Mouse (Mus musculus): Measurements from ENCODE around the gene Gp9. TPM values are rescaled to one million over a fixed set of nuclear protein-coding genes. Genes with fewer than 3 reads are reported as not detected.

Gp9 gene
- polyA plus RNA-seq, 1 experiment, result 59.4 TPM

DNA sequence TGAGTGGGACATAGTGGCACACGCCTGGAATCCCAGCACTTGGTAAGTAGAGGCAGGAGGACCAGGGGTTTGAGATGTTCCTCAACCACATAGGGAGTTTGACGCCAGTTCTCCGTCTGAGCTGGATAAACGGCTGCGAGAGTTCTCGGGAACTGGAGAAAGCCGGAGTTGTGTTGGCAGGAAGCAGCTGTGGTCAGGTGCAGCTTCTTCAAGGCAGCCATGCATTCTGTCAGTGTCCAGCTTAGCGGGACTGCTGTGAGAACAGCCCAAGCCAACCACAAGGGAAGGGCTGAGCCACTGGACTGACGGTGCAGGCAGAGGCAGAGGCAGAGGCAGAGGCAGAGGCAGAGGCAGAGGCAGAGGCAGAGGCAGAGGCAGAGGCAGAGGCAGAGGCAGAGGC, 3.0 kb upstream of the Gp9 start:
- Histone ChIP-seq H3K27ac (ENCODE audit: control insufficient read depth, insufficient read depth, low read depth, low read length, poor library complexity) (no peak overlapping the region), H3K4me3 (replicated peaks; ENCODE audit: control insufficient read depth, low read depth, low read length) (no peak overlapping the region), H3K4me1 (ENCODE audit: control insufficient read depth, insufficient read depth, low read length) (peaks cover 4% of the 10 kb centered on the region; the same call in 1 of the 2 replicates)
- TF ChIP-seq CTCF (IDR thresholded peaks at IDR 0.05; ENCODE audit: control insufficient read depth, insufficient read depth, low read length) (no peak), POLR2A (IDR thresholded peaks at IDR 0.05; ENCODE audit: borderline replicate concordance, control insufficient read depth, low read depth, low read length) (no peak)
- WGBS, result 70% methylated on average over 9 of the region's 9 CpGs

DNA sequence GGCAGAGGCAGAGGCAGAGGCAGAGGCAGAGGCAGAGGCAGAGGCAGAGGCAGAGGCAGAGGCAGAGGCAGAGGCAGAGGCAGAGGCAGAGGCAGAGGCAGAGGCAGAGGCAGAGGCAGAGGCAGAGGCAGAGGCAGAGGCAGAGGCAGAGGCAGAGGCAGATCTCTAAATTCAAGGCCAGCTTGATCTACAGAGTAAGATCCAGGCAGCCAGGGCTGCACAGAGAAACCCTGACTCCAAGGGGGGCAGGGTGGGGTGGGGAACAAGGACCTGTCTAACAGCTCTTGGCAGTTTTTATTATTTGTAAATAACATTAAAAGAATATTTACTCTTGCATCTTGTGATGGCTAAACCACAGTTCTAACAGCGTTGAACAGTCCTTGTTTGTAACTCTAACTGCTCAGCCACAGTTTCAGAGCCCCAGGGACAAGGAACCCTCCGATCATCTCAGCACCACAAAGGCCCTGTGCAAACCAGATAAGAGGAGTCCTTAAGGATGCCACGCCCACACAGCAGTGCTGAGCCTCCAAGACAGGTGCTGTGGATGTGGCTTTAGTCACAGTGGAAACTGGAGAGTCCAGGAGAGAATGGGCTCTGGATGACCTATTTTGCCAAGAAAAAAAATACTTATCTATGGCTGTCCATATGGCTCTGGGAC, 2.2 kb upstream of the Gp9 start:
- peak overlapping the region; percentile 74 for H3K27ac ChIP-seq (ENCODE audit: control insufficient read depth, insufficient read depth, low read depth, low read length, poor library complexity)
- H3K4me1 ChIP-seq (ENCODE audit: control insufficient read depth, insufficient read depth, low read length), result peaks cover 4% of the 10 kb centered on the region; the same call in 1 of the 2 replicates
- no peak overlapping the region for H3K4me3 ChIP-seq (replicated peaks; ENCODE audit: control insufficient read depth, low read depth, low read length)
- TF ChIP-seq POLR2A (IDR thresholded peaks at IDR 0.05; ENCODE audit: borderline replicate concordance, control insufficient read depth, low read depth, low read length), result no peak; the same call in 1 of the 2 replicates
- no peak for TF ChIP-seq CTCF (IDR thresholded peaks at IDR 0.05; ENCODE audit: control insufficient read depth, insufficient read depth, low read length)
- WGBS, result 24% methylated on average over 3 of the region's 3 CpGs

DNA sequence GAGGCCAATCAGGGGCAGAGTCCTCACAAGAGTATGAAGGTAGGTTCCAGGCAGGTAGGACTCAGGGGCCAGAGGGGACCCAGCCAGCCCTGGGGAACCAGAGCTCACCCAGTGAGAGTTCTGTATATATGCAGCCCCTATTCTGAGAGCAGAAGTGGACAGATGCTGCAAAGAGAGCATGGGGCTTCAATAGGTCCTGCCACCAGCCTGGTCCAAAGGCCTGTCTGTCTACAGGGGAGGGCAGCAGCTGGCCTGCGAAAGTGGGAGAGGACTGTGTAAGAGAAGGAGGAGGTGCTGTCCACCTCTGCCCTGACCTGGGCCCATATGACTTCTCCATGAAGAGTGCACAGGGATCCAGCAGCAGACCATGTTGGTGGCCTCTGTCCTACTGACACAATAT, 1.2 kb upstream of the Gp9 start:
- Histone ChIP-seq H3K4me1 (ENCODE audit: control insufficient read depth, insufficient read depth, low read length) (peaks cover 4% of the 10 kb centered on the region; the same call in 1 of the 2 replicates), H3K27ac (ENCODE audit: control insufficient read depth, insufficient read depth, low read depth, low read length, poor library complexity) (peak overlapping the region; percentile 11), H3K4me3 (replicated peaks; ENCODE audit: control insufficient read depth, low read depth, low read length) (peak overlapping the region; percentile 36)
- TF ChIP-seq CTCF (IDR thresholded peaks at IDR 0.05; ENCODE audit: control insufficient read depth, insufficient read depth, low read length) (no peak), POLR2A (IDR thresholded peaks at IDR 0.05; ENCODE audit: borderline replicate concordance, control insufficient read depth, low read depth, low read length) (no peak)
- WGBS, result 41% methylated on average over 1 of the region's 1 CpGs

DNA sequence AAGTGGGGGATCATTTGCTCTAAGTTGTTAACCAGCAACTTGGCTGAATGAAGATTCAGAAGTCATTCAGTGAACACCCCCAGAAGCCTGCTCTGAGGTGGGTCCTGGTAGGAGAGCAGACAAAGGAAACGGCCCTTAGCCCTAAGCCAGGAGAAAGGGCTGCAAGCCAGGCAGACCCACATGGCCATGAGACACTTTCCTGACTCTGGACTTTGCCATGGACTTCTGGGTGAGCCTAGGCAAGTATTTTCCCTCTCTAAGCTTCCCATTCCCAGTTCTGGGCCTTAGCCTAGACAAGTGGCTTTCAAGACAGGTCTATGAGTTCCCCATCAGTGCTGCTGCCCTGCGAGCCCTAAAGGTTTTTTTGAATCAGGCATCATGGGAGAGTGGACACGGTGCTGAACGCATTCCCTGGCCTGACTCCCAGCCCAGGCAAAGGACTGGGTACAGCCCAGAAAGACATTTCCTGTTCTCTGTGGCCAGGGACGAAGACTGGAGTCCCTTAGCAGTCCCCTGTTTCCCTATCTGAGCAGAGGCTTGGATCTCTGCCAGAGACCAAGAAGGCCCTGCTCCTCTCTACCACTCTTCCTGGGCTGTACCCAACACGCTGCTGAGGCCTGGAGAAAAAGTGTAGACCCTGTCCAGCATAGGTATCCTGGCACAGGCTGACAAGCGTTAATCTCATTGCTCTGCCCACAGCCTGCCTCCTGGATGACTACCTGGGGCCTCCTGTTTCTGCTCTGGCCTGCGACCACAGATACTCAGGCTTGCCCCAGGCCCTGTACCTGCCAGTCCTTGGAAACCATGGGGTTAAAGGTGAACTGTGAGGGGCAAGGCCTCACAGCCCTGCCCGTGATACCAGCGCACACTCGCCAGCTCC, 662 bp downstream of the Gp9 start:
- WGBS, result 34% methylated on average over 11 of the region's 11 CpGs
- Histone ChIP-seq H3K27ac (ENCODE audit: control insufficient read depth, insufficient read depth, low read depth, low read length, poor library complexity) (peak overlapping the region; percentile 7), H3K4me3 (replicated peaks; ENCODE audit: control insufficient read depth, low read depth, low read length) (no peak overlapping the region), H3K4me1 (ENCODE audit: control insufficient read depth, insufficient read depth, low read length) (peaks cover 4% of the 10 kb centered on the region; the same call in 1 of the 2 replicates)
- TF ChIP-seq POLR2A (IDR thresholded peaks at IDR 0.05; ENCODE audit: borderline replicate concordance, control insufficient read depth, low read depth, low read length), result no peak
- TF ChIP-seq CTCF (IDR thresholded peaks at IDR 0.05; ENCODE audit: control insufficient read depth, insufficient read depth, low read length), result no peak

DNA sequence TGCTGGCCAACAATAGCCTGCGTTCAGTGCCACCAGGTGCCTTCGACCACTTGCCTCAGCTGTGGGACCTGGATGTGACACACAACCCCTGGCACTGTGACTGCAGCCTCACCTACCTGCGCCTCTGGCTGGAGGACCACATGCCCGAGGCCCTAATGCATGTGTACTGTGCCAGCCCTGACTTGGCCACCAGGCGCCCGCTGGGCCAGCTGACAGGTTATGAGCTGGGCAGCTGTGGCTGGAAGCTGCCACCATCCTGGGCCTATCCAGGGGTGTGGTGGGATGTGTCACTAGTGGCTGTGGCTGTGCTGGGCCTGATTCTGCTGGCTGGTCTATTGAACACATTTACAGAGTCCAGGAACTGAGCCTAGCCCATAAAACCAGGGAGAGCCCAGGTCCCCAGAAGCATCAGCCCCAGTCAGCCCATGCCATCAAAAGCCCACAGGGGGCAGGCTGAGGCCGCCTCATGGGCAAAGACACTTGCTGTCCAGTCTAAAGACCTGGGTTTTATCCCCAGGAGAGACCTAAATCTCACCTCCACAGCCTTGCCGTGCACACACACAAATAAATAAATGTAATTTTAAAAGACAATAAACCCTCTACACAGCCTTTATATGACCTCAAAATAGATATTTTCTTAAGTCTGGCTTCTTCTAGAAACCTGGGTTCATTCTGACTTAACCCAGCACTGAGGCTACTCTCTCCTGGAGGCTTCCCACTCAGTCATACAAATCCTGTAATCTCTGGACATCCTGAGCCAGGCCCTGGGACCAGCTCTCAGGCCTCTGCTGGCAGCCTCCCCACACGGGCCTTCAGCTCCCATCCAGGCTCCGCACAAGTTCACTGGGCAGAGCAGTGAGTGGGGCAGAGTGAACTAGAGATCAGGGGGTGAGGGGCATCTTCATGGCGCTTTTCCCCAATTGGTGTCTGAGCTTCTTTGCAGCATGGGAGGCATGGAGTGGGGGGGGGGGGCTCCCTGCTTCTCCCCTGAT, 1.6 kb downstream of the Gp9 start:
- peak overlapping the region; percentile 7; the same call in 1 of the 2 replicates for H3K27ac ChIP-seq (ENCODE audit: control insufficient read depth, insufficient read depth, low read depth, low read length, poor library complexity)
- no peak overlapping the region for H3K4me3 ChIP-seq (replicated peaks; ENCODE audit: control insufficient read depth, low read depth, low read length)
- WGBS, result 77% methylated on average over 11 of the region's 11 CpGs
- no peak for TF ChIP-seq POLR2A (IDR thresholded peaks at IDR 0.05; ENCODE audit: borderline replicate concordance, control insufficient read depth, low read depth, low read length)
- TF ChIP-seq CTCF (IDR thresholded peaks at IDR 0.05; ENCODE audit: control insufficient read depth, insufficient read depth, low read length), result peak; percentile 46
- H3K4me1 ChIP-seq (ENCODE audit: control insufficient read depth, insufficient read depth, low read length), result peaks cover 4% of the 10 kb centered on the region; the same call in 1 of the 2 replicates

DNA sequence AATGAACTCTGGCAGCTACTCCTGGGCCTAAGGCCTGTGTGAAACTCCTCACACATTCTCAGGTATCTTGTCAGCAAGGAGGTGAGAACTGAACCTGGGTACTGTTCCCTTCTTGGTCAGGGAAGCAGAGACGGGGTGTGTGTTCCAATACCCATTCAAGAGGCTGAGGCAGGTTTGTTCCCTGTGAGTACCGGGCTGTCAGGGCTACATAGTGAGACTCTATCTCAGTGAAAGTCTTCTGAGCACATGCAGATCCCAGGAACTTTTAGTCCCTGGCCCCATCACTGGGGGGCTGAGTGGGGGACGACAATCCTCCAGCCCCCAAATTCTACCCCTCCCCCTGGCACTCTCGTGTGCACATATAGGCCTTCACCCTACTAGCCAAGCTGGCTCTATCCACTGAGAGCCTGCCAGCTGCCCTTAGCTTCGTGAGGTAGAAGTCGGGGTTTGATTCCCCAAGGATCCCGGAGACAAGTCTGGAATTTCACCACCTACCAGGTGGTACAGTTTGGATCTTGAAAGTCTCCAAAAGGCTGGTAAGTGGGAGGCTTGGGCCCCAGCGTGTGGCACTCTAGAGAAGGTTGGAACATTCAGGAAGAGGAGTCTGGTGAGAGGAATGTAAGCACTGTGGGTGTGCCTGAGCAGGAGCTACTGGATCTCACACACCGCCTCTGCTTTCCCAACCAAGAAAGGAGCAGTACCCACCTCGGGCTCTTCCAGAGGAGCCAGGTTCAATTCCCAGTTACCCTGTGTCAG, 2.9 kb downstream of the Gp9 start:
- H3K4me3 ChIP-seq (replicated peaks; ENCODE audit: control insufficient read depth, low read depth, low read length), result no peak overlapping the region
- H3K4me1 ChIP-seq (ENCODE audit: control insufficient read depth, insufficient read depth, low read length), result peaks cover 4% of the 10 kb centered on the region; the same call in 1 of the 2 replicates
- TF ChIP-seq CTCF (IDR thresholded peaks at IDR 0.05; ENCODE audit: control insufficient read depth, insufficient read depth, low read length) (no peak), POLR2A (IDR thresholded peaks at IDR 0.05; ENCODE audit: borderline replicate concordance, control insufficient read depth, low read depth, low read length) (no peak)

DNA sequence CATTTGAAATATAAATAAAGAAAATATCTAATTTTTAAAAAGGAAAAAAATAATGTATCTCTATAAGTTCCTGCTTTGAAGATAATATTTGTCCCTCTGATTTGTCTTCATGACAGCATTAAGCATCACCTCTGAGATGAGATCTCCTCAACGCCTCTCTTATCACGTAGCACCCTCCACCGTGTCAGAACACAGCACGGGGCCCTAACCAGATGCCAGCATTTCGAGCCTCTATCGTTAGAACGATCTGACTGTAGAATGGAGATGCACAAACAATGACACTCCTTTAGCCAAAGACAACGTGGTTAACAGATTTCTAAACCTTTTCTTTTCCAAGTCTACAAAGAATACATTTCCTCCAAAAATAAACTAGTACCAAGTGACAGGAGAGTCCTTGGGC, 6.2 kb downstream of the Gp9 start:
- Histone ChIP-seq H3K4me1 (ENCODE audit: control insufficient read depth, insufficient read depth, low read length) (peaks cover 2% of the 10 kb centered on the region; the same call in 1 of the 2 replicates), H3K4me3 (replicated peaks; ENCODE audit: control insufficient read depth, low read depth, low read length) (no peak overlapping the region), H3K27ac (ENCODE audit: control insufficient read depth, insufficient read depth, low read depth, low read length, poor library complexity) (no peak overlapping the region)
- TF ChIP-seq CTCF (IDR thresholded peaks at IDR 0.05; ENCODE audit: control insufficient read depth, insufficient read depth, low read length) (no peak), POLR2A (IDR thresholded peaks at IDR 0.05; ENCODE audit: borderline replicate concordance, control insufficient read depth, low read depth, low read length) (no peak)
- 68% methylated on average over 8 of the region's 8 CpGs for WGBS

More for the DNA sequence above, 2.9 kb downstream of the Gp9 start:
- 87% methylated on average over 10 of the region's 10 CpGs for WGBS
- no peak overlapping the region for H3K27ac ChIP-seq (ENCODE audit: control insufficient read depth, insufficient read depth, low read depth, low read length, poor library complexity)
